Mouse (Mus musculus) kidney, embryonic 16.5 days (tissue): Measurements from ENCODE around the gene Gm17324. TPM values are rescaled to one million over a fixed set of nuclear protein-coding genes. Genes with fewer than 3 reads are reported as not detected.

Source experiments
- microRNA-seq: library from miRNA; unstranded; fragments of <30 nt; microRNA quantifications from one replicate; pipeline ENCODE4, GENCODE M21; 2016
- polyA plus RNA-seq: library from polyadenylated mRNA; unstranded; fragments of >200 nt; fragmentation: Nextera tagmentation; extraction: Ambion mirVana; gene quantifications from 2 replicates; pipeline ENCODE4 v1.2.1, GENCODE M21; 2015

Gm17324 gene
- polyA plus RNA-seq, 1 experiment from 2014 or later, result 0.65 TPM

Small RNA genes within 50 kb of the gene (microRNA-seq; reads per million reads assigned to microRNA genes)
- not detected for gene Gm26377

Other genes with a start within 250 kb of the Gm17324 start
- gene Gsta1, start 218.1 kb downstream of the Gm17324 start, polyA plus RNA-seq, result 2.8 TPM in 2 replicates
- gene Gm3776, start 191.7 kb downstream of the Gm17324 start, polyA plus RNA-seq, result 0.58 and 1.5 TPM in 2 replicates
- 30.2 and 34.9 TPM in 2 replicates for gene Gm10639, start 158.9 kb downstream of the Gm17324 start, polyA plus RNA-seq
- not detected in 2 replicates for gene Omt2a, start 134.0 kb downstream of the Gm17324 start, polyA plus RNA-seq
- not detected in 2 replicates for gene Omt2b, start 121.2 kb downstream of the Gm17324 start, polyA plus RNA-seq
- gene Gsta2, start 93.0 kb downstream of the Gm17324 start, polyA plus RNA-seq, result 92.0 and 109 TPM in 2 replicates
- 0.27 TPM in 1 of 2 replicates, not detected in the other for gene Dppa5a, start 80.6 kb downstream of the Gm17324 start, polyA plus RNA-seq
- 1.6 and 2.0 TPM in 2 replicates for gene Ooep, start 70.1 kb downstream of the Gm17324 start, polyA plus RNA-seq
- gene Ddx43, start 53.0 kb downstream of the Gm17324 start, polyA plus RNA-seq, result 0.28 and 0.50 TPM in 2 replicates
- 2.1 and 2.8 TPM in 2 replicates for gene Cgas, start 5.5 kb downstream of the Gm17324 start, polyA plus RNA-seq
- 27.9 and 30.1 TPM in 2 replicates for gene Mto1, start 578 bp downstream of the Gm17324 start, polyA plus RNA-seq
- 5,008 and 5,126 TPM in 2 replicates for gene Eef1a1, start 40.4 kb upstream of the Gm17324 start, polyA plus RNA-seq
- gene Slc17a5, start 139.3 kb upstream of the Gm17324 start, polyA plus RNA-seq, result 18.9 and 19.1 TPM in 2 replicates
- gene Cd109, start 166.8 kb upstream of the Gm17324 start, polyA plus RNA-seq, result 6.1 and 6.9 TPM in 2 replicates